Mouse (Mus musculus): ENCODE measurements around the gene 5730596B20Rik.

Gene 5730596B20Rik

DNA sequence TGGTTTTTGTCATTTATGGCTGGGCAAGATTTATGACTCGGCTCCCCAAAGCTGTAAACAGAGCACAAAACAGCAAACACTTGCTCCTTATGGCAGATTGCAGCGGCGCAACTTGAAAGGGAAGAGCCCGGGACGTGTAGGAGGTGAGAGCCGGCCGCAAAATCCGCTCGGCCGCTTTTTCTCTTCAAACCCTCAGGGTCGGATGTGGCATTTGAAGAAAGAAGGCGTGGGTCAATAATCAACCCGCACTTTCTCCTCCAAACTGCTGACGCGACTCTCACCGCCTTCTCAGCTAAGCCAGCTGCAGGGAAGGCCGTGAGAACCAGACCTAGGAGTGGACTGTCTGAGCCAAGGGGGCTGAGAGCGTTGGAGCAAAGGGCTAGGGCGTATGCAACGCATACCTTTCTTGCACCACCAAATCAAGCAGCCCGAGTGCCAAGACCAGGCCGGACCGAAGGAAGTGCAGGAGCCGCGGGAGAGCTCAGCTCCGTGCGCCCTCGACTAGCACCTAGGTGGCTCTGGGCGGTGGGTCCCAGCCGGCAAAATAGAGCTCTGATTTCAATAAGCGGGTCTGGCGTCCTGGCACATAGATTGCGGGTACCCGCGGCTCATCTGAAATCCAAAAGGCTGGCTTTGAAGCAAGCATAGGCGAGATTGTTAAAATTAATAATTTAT is at the start of gene 5730596B20Rik:
Gene 5730596B20Rik (plus strand): TSS at position 438 of the 675 bp plus-strand sequence.
- DNase-seq (ENCODE audit: low read depth), result no peak

- DNase-seq (ENCODE audit: low read depth), result no peak
These were observed 39.3 kb upstream of the 5730596B20Rik start for GRCm38 (mm10) chr6:52137841-52138535.

GRCm38 (mm10) chr6:52138576-52138975 is 38.7 kb upstream of the 5730596B20Rik start:
- DNase-seq (ENCODE audit: low read depth), result no peak

- DNase-seq (ENCODE audit: low read depth), result no peak
These were observed 38.2 kb upstream of the 5730596B20Rik start for GRCm38 (mm10) chr6:52139115-52139514.

GRCm38 (mm10) chr6:52150401-52150966 is 26.8 kb upstream of the 5730596B20Rik start:
- no peak for DNase-seq (ENCODE audit: low read depth)

DNA sequence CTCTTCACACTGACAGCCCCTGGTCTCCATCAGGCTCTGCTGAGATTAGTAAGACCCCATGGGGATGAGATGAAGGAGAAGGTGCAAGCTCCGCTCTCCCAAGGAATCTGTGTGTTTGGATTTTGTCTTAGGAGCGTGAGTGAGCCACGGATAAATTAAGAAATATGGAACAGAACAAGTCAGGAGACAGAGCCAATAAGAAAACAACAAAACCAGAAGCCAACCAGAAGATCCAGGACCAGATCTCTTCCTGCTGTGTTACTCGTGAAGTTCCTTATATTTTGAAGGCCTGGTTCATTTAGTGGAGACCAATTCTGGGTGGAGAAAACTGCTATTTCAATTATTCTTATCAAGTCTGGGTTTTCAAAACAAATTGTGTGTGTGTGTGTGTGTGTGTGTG is 25.7 kb upstream of the 5730596B20Rik start:
- DNase-seq (ENCODE audit: low read depth), result no peak

- DNase-seq (ENCODE audit: low read depth), result no peak
These were observed 24.8 kb upstream of the 5730596B20Rik start for GRCm38 (mm10) chr6:52152226-52153193.

- DNase-seq (ENCODE audit: low read depth), result no peak
These were observed 24.0 kb upstream of the 5730596B20Rik start for GRCm38 (mm10) chr6:52153270-52153669.

GRCm38 (mm10) chr6:52154044-52154443 is 23.3 kb upstream of the 5730596B20Rik start:
- DNase-seq (ENCODE audit: low read depth), result no peak

- DNase-seq (ENCODE audit: low read depth), result no peak
These were observed 21.8 kb upstream of the 5730596B20Rik start for GRCm38 (mm10) chr6:52155471-52155870.

DNA sequence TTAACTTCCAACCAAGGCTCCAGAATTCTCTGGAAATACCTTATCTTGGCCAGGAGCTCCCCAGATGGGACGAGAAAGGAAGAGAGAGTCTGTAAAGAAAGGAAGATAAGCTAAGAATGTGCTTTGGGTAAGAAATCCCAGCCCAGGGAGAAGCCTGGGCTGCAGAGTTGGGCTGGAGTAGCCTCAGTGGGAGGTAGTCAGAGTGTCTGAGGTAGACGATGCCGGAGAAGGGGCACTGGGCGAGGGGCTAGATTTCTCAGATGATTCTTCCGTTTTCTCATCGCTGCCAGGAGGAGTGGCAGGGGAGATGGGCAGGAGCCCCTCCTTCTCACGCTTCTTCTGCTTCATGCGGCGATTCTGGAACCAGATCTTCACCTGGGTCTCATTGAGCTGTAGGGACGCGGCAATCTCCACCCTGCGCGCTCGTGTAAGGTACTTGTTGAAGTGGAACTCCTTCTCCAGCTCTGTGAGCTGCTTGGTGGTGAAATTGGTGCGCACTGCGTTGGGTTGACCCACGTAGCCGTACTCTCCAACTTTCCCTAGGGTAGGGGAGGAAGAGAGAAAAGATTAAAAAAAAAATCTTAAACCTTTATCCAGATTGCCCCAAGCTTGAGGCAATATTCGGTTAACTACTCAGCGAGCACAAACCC is 20.6 kb upstream of the 5730596B20Rik start:
- DNase-seq (ENCODE audit: low read depth), result no peak

- DNase-seq (ENCODE audit: low read depth), result no peak
These were observed 19.6 kb upstream of the 5730596B20Rik start for GRCm38 (mm10) chr6:52157466-52158275.

DNA sequence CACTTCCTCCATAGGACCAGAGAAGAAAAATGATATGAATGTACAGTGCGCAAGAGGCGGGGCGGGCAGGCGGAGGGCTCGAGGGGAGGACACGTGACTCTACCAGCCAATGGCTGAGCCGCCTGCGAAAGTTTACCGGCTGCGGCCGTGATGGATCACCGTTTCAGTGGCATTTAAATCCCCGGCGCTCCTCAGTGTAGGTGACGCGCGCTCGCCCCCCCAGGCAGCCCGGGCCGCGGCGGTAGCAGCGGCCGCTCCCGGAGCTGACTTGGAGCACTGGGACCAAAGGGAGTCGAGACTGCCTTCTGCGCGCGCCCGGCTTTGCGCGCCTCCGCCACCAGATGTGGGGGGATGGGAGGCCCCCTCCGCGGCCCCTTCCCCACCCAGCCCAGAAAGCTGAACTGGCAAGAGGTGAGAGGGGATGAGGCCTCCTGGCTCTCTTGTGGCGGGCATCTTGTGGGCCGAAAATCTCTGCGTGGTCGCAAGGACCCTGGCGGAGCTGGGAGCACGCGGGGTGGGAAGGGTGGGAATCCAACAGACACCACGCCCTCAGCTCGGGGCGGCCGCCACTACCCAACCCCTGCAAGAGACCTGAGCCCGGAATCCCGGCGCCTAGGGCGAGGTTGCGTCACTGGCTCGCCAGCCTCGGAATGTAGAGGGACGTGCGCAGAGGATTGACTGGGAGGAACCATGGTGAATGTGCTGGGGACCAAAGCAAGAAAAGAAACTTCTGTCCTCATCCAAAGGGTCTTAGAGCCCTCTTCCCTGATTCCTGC is 18.8 kb upstream of the 5730596B20Rik start, which contains the start of gene Hoxa1:
Gene Hoxa1 (minus strand): TSS at position 42 of the 776 bp plus-strand sequence.
- peak; percentile 58 for DNase-seq (ENCODE audit: low read depth)

DNA sequence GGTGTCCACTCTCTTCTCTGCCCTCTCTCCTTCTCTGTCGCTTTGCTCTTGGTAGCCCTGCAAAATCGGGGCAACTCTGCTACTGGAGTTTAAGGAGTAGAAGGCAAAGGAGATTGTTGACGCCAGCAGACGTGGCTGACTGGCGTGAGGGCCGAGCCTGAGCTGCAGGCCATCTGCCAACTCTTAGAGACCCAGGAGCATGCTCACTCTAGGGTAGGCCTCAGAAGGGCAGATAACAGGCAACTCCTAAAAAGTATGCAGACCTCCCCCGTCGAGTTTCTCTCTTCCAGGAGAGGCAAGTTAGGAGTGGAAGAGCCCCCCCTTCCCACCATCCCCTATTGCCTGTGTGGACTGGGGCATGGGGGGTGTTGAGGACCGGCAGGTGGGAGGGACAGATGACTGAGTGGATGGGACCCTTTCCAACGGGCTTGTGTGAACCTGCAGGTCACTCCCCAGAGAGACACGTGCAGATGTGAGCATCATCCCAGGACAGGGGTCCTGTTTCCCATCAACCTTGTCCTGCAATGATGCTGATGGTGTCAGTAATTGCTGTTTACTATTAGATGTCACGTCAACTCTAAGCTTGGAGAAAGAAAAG is 18.0 kb upstream of the 5730596B20Rik start:
- DNase-seq (ENCODE audit: low read depth), result no peak

DNA sequence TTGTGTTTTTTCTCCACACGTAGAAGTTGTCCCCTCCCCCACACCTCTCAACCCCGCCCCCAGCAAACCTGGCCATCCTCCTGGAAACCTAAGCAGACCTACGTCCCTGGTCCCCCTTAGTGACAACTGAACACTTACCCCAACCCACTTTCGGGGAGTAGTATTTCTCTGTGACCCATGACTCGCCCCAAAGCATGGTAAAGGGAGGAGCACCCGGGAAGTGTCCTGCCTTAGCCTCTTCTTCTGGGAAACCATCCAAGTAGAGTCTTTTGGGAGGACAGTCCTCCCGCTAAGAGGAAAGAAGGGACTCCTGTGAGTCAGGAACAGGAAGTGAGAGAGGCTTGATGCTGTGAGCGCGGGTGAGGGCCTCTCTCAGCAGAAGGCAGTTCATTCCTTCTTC is 17.3 kb upstream of the 5730596B20Rik start:
- DNase-seq (ENCODE audit: low read depth), result no peak

- no peak for DNase-seq (ENCODE audit: low read depth)
These were observed 16.6 kb upstream of the 5730596B20Rik start for GRCm38 (mm10) chr6:52160511-52161335.

DNA sequence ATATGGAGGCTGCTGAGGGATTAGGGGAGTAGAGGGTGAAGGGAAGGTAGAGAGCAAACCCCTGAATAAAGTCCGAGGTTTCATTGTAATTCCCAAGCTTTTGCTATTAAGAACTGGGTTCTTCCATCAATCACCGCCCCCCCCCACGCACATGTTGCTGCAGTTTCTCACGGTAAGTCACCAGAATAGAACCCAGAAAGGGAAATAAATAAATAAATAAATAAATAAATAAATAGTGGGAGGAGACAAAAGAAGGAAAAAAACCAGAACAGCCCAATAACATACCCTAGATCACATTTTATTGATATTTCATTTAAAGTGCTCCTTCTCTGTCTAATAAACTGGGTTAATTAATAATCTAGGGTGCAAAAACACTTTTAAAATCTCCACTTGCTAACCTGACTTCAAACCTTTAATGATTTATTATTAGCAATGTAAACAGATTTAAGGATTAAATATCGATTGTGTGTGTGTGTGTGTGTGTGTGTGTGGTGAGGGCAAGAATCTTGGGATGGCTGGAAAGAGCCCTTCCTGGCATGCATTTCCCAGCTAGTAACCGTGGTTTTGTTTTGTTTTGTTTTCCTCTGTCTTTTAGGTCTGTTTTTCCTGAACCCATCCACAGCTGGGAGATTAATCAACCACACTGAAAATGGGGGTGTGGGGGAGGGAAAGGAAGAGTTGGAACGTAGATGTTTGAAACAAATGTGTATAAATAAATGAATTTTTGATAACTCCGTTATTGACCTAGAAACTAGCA is 15.8 kb upstream of the 5730596B20Rik start:
- DNase-seq (ENCODE audit: low read depth), result no peak

DNA sequence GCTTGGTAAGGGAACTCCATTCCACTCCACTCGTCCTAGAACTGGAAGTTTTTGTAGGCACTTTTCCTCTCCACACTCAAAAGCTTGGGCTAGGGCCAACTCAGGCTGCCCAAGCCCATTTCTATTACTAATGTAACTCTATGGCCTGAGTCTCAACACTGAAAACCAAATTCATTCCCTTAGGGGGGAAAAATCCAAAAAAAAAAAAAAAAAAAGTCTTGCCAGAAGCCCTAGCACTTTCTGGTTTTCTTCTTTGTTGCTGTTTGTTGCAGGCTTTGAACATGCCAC is 15.3 kb upstream of the 5730596B20Rik start:
- DNase-seq (ENCODE audit: low read depth), result no peak

All from c-Kit-positive CD71-negative TER-119-negative erythroid progenitor cells, embryonic 14.5 days (primary cell).